Mouse (Mus musculus) right cerebral cortex, postnatal 10 days (tissue): ENCODE results near the gene Git1.
A peak's percentile ranks its signal among the peaks of the same experiment; 100 is the strongest.

Experiments used
- DNase-seq, 2 experiments: peaks; one replicate each; pipeline ENCODE4 v3.0.0; 2021; ENCODE audit warnings: low spot score in 2 of 2

Git1 gene

DNA sequence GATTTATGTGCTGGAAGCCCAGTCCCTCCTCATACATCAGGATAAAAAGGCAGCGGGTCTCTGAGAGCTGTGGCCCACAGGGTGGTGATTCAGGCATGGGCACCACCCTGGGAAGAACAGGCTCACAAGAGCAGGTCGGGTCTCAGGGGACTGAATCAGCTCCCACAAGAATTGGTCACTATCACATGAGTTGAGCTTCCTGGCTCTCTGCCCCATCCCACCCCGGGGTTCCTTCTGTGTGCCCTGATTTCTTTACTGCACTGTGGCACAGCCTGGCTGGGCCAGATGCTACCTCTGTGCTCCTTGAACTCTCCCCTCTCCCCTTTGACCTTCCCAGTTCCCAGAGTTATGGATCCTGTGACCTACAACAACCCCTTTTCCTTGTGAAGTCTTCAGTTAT lies 10.3 kb upstream of the Git1 start:
- DNase-seq: peak in 1 of 2 experiments; percentile 36

DNA sequence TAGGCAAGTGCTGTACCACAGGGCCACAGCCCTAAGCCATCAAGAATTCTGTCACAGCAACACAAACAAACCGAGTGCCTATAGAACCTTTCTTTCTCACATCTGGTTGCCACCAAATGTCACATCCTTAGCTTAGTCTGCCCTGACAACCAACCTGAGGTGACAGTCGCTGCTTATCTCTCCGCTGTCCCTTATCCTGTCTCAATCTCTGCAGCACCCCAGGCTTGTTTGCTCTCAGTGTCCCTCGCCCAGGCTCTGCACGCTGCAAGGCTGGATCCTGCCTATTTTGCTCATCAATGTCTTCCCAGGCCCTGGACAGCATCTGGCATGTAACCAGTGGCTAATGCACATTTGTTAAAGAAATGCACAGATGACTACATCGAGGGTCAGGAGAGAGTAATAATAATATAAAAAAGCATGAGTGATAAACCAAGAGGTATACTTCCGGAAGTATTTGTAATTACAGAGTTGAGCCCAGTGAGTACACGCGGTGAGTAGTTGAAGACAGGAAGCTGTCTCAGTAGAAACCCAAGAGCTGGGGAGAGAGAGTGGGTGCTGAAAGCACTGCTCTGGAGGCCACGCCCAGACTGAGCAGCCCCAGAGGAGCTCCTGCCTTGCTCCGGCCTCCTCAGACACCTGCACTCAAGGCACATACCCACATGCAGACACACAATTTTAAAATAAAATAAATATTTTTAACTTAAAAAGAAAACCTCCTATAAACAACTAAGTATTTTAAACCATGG lies 9.7 kb upstream of the Git1 start:
- no peak for DNase-seq

DNA sequence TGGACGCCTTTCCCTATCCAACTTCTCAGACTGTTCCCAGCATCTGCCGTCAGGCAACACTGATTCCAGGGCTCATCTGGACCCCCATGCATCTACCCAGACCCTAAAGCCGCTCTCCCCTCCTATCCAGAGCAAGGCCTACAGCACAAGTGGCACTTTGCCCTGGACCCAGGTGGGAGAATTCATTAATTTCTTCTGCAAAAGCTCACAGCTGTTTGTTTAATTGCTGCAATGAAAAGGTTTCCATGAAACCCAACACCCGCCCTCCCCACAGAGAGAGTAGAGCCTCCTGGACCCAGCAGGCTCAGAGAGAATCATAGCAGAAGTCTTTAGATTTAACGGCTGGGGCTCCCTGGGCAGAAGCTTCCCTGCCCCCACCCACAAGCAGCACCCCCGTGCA lies 8.1 kb upstream of the Git1 start:
- DNase-seq: peak in 1 of 2 experiments; percentile 30

DNA sequence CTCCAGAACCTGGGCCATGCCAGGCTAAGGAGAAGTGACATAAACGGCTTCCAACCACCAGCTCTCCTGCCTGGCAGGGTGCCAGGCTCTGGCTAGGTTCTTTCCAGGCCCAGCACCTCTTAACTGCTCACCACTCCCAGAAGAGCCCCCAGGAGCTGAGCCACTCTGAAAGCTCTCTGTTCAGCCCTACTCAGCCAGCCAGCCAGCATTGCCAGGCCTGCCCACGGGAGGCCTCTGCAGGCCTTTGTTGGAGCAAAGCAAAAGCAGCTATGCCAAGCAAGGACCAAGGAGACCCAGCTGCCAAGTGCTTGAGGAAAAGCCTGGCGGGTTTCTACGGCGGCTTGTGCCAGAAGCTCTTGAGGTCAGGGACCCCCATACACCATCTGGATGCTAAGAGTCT lies 6.6 kb upstream of the Git1 start:
- peak; percentile 77 to 84 for DNase-seq

DNA sequence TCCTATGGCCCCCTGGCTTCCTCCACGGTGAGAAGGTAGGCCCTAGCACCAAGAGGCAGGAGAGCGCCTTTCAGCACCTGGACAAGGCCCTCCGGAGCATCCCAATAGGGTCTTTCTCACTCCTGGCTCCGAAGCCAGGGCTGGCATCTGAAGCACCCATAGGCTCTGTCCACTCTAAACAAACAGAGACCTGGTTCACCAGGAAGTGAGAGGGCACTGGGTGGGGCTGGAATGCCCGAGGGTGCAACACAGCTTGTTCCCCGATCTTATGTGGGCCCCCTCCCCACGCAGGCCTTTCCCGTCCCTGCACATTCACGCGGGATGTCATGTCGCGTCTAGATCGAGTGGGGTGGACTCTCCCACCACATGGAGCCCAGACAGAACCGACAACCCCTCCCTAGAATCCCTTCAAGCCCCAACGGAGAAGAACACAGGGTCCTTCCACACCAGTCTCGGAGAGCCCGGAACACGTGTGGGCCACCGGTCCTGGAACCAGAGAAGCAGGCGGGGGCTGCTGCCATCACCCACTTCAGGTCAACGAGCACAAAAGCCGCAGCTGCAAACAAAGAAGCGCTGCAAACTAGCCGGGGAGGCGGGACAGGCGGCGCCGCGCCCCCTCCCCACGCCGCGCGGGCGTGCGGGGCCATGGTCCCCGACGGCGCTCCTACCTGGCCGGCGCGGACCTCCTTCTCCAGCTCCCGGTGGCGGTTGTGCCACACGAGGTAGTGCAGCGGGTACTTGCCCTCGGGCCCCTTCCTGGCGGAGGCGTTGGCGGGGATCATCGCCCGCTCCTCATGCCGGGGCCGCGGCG lies 4.4 kb upstream of the Git1 start:
- DNase-seq: no peak

DNA sequence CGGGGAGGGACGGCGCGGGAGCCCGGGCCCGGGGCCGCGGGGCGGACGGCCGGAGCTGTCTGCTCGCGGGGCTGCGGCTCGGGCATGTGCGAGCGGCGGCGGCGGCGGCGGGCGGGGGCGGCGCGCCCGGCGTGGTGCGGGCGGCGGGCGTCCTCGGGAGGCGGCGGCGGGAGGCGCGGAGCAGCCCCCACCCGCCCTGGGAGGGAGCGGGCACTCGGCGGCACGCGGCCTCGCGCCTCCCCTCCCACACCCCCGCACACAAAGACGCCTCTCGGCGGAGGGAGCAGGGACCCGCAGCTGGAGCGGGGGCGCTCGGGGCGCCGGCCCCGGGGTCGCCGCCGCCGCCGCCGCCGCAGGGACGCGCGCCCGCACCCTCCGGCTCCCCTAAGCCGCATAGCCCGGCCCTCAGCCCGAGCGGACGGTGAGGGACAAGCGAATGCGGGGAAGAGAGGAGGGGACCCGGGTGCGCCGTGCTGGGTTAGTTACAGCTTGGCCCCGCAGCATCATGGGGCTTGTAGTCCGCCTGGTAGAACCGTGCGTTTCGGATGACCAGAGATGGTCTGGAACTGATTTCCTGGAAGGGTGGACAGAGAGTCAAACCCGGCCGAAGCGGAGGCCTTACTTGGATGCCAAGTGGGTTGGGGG lies 3.6 kb upstream of the Git1 start, which contains the start of gene Ankrd13b:
TSS of gene Ankrd13b (minus strand) at position 88 of the 645 bp plus-strand sequence.
- peak; percentile 89 to 91 for DNase-seq

DNA sequence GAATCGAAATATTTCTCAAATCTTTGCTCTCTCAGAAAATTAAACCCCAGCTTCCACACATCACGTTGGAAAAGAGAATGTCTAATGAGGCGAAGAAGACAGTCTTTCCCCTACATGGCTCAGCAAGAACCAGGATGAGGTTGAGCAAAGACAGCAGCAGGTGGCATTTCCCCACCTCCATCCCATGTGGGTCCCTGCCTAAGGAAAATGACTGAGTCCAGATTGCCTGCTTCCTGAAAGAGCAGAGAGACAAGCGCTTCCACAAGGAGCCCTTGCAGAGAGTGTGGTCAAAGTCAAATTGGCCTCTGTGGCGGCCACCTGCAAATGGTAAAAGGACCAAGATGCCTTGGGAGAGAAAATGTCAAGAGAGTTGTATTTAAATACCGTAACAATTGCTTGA lies 2.9 kb upstream of the Git1 start:
- no peak for DNase-seq

DNA sequence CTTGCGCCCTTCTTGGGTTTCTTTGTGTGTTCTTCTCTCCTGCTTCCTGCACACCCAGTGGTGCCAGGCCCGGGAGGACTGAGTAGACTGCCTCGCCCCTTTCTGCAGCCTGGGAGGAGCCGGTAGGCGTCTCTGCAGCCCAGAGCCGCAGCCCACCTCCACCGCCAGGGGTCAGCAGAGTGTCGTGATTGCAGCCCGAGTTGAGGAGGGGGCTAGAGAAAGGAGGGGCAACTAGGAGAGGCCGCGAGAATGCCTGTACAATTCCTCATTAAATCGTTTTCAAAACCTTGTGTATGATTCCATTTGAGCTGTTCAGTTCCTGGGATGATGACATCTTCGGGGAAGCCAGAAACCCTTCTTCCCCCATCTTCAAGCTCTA lies 2.2 kb upstream of the Git1 start:
- peak; percentile 95 to 96 for DNase-seq

DNA sequence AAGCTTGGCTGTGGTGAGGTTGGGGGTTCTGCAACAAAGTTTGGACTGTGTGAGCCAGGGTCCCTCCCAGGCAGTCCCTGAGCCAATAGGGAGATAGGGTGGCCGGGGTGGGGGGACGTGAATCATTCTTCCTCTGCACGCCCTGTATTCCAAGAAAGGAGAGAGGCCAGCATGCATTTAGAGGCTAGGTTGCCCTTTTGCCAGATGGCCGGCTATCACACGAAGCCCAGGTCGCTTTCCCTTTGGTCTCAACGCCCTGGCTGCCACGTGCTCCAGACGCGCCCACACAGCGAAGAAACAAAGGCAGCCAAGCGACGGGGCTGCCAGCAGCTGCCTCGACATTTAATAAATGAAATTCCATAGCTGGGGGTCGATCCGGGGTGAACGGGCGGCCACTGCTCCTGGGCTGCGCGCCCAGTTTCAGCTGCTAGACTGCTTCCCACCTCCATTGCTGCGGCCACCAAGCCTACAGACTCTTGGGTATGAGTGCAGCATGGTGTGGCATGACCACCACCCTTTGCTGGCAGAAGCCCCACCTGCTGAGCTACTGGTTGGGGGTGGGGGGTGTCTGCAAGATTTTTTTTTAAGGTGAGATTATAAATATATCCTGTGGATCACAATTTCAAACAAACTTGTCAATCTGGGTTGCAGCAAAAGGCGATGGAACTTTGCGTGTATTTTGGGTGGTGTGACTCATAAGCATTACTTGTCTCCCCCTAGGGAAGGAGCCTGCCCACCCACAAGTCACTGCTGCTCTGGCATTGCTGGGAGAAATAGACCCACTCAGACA lies 1.7 kb upstream of the Git1 start:
- peak; percentile 79 to 88 for DNase-seq

DNA sequence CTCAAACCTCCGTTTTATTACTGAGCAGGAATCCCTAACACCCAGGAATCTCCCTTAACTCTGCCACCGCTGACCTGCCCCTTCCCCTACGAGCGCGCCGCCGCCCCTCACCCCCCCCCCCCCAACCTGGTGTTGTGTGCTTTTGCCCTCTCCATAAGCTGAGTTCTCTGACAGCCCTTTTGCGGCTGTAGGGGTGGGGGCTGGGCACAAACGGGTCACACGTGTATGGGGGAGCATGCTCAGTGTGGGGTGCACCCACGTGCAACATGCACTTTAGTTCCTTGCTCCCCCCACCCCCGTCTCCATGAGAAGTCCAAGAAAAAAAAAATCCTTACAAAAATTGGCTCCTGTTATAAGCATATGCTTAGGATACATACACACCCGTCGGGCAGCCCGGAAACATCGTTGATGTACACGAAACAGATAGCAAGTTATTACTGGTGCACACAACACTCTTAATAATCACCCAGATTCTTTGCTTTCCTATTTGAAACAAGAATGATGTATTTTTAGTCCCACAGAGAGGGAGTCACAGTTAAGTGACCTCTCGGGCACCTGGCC lies 971 bp upstream of the Git1 start:
- DNase-seq: peak; percentile 80 to 85

DNA sequence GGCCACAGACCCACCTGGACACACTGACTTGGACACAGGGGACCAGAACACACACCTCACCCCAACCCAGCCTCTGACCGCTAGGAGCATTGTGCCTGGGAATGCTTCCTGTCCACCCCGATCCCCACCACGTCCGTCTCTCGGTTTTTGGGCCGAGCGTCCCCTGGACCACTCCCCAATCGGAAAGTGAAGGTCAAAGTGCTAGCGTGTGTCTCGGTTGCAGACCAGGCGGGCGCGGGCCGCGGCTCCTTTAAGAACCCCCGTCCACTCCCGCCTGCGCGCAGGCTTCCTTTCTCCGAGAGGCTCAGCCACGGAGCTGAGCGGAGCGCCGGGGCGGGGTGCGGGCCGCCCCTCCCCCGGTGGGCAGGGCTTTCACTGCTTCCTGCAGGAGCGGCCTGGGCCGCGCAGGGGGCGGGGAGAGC lies 440 bp upstream of the Git1 start:
- DNase-seq: peak; percentile 96

DNA sequence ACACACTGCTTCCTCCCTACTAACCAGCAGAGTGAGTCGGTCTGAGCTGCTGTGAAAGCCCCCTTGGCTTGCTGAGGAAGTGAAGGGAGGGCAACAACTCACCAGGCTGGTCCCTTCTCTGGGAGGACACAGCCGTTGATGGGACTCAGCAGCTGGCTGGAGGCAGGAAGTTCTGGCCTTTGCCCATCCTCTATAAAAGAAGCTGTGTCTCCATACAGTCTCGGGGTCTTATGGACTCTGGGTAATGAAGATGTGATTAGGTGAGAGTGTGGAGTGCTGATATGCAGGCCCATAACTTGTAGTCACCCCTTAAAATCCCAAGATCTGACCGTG lies 948 bp downstream of the Git1 start:
- no peak for DNase-seq

DNA sequence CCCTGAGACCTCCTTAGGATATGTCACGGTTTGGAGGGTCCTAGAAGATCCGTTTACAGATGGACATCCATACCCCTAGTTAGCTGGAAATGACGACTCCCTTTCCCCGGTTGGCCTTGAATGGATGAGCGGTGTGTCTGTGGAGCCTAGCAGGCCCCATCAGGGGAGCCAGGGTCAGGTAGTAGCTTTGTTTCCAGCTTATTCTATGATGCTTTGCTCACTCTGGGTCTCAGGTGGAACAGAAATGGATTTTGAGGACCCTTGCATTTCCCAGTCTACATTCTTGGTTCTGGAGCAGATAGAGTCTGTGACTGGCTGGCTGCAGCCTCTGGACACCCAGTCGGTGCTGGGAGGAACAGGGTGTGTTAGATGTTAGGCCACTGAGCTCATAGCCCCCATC lies 1.4 kb downstream of the Git1 start:
- no peak for DNase-seq

DNA sequence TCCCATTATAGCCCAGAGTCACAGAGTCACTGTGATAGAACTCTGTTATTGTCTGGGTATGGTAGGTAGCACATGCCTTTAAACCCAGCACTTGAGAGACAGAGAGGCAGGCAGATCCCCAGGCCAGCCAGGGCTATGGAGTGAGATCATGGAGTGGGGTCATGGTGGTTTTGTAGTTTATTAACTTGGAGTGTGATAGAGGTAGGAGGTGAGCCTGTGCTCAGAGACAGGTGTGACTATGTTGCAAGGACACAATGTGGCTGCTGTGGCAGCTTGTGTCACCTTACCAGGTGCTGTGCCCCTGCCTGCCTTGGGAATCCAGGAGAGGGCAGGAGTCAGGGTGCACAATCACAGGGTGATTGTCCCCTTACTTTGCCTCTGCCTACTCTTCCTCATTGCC lies 2.1 kb downstream of the Git1 start:
- DNase-seq: no peak

DNA sequence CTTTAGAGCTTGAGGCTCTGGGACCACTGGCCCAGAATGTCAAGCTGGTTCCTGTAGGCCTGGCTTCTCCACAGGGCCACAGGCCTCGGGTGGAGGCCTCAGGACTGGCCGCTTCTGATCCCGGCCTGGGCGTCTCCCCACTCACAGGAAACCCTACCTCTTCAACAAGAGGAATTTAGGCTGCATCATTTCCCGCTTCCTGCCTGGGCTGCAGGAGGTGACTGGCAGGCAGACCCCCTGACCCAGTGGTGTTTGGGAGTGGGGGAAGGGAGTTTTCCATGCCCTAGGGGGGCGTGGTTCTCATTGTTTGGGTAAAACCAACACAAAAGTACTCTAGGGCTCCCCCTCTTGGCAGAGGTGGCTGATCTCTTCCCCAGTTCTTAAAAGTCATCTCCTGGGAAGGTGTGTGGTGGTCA lies 4.0 kb downstream of the Git1 start:
- DNase-seq: peak in 1 of 2 experiments; percentile 52

DNA sequence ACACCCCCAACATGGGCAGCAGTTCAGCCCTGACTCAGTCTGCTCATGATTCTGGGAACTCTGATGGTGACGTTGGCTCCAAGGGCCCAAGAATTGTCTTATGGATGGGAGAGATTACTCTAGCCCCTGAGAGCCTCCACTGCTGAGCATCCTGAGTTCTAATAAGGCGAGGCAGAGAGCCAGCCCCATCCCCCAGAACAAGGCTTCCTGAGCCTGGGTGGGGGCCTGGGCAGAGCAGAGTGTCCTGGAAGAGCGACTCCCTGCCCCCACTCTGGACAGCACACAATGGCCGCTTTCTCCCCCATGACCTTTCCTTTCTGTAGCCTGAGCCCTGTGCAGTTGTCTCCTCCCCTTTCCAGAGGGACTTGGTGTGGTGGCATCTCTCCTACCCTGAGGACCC lies 4.5 kb downstream of the Git1 start:
- DNase-seq: peak in 1 of 2 experiments; percentile 44

DNA sequence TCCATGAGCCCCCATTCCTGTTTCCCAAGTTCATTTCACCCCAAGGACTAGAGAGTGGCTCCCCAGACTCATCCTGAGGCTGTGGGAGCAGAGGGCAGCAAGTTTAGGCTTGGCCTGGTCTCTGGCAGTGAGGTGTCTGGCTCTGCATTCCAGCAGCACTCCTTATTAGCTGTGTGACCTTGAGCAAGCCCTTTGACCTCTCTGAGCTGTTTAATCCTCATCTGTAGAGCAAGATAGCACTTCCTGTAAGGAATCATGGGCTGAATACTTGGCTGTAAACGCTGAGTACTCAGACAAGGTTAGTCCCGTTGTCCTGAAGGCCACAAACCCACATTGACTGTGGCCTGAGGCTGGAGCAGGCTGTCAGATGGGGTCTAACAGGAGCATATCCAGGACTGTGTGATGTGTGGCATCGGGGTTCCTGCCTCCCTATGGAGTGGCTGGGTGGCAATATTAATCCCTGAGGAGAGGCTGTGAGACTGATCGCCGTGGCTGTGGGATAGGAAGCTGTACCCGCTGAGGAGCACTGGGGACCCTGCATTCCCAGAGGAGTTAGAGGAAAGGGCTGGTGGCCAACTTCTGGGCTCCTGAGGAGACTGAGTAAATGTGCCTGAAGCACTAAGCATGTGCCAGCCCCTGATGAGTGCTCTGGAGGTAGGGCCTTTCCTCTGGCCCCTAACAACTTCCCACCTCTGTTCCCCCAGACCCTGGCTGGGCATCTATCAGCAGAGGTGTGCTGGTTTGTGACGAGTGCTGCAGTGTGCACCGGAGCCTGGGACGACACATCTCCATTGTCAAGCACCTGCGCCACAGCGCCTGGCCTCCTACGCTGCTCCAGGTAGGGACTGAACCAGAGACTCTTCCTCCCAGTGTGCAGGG lies 5.1 kb downstream of the Git1 start:
- no peak for DNase-seq

DNA sequence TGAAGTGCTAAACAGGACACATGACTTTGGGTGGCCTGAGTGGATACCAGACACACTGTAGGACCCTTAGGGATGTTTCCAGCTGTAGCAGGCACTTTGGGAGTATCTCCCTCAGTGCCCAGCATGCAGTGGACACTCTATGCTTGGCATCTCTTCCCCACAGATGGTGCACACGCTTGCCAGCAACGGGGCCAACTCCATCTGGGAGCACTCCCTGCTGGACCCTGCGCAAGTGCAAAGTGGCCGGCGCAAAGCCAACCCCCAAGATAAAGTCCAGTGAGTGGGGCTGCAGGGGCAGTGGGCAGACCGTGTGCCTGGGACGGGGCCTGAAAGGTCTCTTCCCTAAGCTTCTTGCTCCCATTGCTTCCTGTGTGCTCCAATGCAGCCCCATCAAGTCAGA lies 6.0 kb downstream of the Git1 start:
- peak in 1 of 2 experiments; percentile 58 for DNase-seq

DNA sequence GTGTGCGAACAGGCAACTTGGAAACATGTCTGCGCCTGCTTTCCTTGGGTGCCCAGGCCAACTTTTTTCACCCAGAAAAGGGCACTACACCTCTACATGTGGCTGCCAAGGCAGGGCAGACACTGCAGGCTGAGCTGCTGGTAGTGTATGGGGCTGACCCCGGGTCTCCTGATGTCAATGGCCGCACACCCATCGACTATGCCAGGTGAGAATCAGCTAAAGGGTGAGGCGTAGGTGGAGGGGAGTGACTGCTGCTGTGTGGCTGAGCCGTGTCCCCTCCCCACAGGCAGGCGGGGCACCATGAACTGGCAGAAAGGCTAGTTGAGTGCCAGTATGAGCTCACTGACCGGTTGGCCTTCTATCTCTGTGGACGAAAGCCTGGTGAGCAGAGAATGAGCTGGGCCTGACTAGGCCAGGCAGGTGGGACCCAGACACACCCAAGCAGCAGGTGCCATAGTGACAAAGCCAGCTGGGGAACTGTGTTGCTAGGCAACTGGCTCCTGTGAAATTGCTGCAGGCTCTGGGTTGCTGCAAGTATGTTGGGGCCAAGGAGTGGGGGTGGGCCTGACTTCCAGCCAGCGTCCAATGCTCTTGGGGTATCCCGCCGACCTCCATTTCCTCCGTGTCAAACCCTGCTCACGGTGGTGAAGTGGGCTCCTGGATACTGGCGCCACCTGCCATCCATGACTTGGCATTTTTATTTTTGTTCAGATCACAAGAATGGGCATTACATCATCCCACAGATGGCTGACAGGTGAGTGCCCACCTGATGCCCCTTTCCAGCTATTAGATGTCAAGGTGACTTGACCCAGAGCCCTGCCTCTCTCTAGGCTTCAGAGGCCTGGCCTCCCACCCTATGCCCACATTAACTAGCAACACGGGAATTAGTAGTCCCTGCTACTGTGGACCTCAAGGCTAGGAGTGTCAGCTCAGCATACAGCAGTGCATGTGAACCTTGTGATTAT lies 7.3 kb downstream of the Git1 start:
- DNase-seq: peak; percentile 67 to 85
